In the genomic region with DNA sequence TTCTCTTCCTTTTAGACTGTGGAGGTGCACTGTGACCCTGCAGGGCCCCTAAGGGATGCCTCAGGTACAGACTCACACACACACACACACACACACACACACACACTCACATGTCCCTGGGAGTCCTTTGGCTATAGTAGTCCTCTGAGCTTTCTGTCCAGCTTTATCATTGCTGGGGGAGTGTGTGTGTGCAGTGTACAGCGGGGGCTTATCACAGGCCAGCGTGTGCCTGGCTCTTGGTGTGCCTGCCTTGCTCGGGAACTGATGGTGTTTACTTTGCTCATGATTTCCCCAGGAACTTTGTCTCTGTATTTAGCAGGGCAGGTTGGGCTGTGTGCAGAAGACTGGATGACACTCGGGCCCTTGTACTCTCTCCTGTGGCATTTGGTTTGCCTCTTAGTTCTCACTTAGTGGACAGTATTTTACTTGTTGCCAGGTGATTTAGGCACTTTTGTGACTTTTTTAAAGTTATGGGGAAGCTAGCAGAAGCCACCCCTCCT, we compare ENCODE assay signal across 11 mouse cellular contexts. TPM values are rescaled to one million over a fixed set of nuclear protein-coding genes. Genes with fewer than 3 reads are reported as not detected.
DNase-seq lines count a peak whose midpoint lies in the region; ATAC-seq and TF ChIP-seq lines count a peak whose summit lies in the region.
"Had no signal": no experiment of that assay in that cellular context is flagged by ENCODE, and none has a peak within 500 bp of the region (broad histone marks: within the 10 kb centered on the region; RNA-seq: fewer than 3 reads in every experiment).

No protein-coding gene starts in this region.

- no peaks in the 10 kb centered on the region for H3K27me3 ChIP-seq in heart, embryonic 16.5 days (ENCODE audit: control insufficient read depth, insufficient read depth, low read length)
- no peaks in the 10 kb centered on the region for H3K27me3 ChIP-seq in liver, embryonic 11.5 days (replicated peaks; ENCODE audit: control insufficient read depth, insufficient read depth, low read length)
- no peaks in the 10 kb centered on the region for H3K27me3 ChIP-seq in small intestine, adult 2 months (ENCODE audit: control insufficient read depth, insufficient read depth, low read length)
- H3K27me3 ChIP-seq: hindbrain, embryonic 15.5 days had no signal

- no peak overlapping the region for H3K4me2 ChIP-seq in heart, embryonic 16.5 days (ENCODE audit: low read depth, low read length)
- H3K4me2 ChIP-seq in liver, embryonic 11.5 days, result no peak overlapping the region
- H3K4me2 ChIP-seq: hindbrain, embryonic 15.5 days had no signal

- TF ChIP-seq CTCF in bone marrow macrophage, adult 2 months (IDR thresholded peaks at IDR 0.05; ENCODE audit: low read depth, low read length), result no peak
- TF ChIP-seq CTCF in small intestine, adult 2 months (IDR thresholded peaks at IDR 0.05; ENCODE audit: extremely low read depth, insufficient read length, insufficient replicate concordance, low read depth, low read length), result no peak

- no peak overlapping the region; the same call in 1 of the 2 replicates for H3K9ac ChIP-seq in heart, embryonic 16.5 days (ENCODE audit: low read length)
- H3K9ac ChIP-seq in liver, embryonic 11.5 days (ENCODE audit: low read depth, low read length), result no peak overlapping the region
- H3K9ac ChIP-seq: hindbrain, embryonic 15.5 days had no signal

- no peak for DNase-seq in heart, postnatal 36 days
- DNase-seq in liver, embryonic 11.5 days (ENCODE audit: low spot score), result no peak
- DNase-seq in urinary bladder, adult 2 months (ENCODE audit: low spot score), result no peak
- no peak for DNase-seq in thymus, postnatal 25 days
- DNase-seq: cerebellum, adult 9-11 months; gastrocnemius, postnatal 25 days; lung, adult 2 months had no signal

- WGBS in heart, embryonic 16.5 days, result 19% methylated on average over 4 of the region's 4 CpGs
- 37% methylated on average over 4 of the region's 4 CpGs for WGBS in liver, embryonic 11.5 days
- 40% methylated on average over 4 of the region's 4 CpGs for WGBS in small intestine, adult 2 months

- peaks cover 52% of the 10 kb centered on the region for H3K4me1 ChIP-seq in heart, embryonic 16.5 days (ENCODE audit: control insufficient read depth, insufficient read depth, low read length)
- peaks cover 72% of the 10 kb centered on the region for H3K4me1 ChIP-seq in bone marrow macrophage, adult 2 months (ENCODE audit: control insufficient read depth, insufficient read depth, low read length)
- peaks cover 29% of the 10 kb centered on the region for H3K4me1 ChIP-seq in liver, embryonic 11.5 days (replicated peaks; ENCODE audit: control insufficient read depth, insufficient read depth, low read length)
- peaks cover 27% of the 10 kb centered on the region for H3K4me1 ChIP-seq in small intestine, adult 2 months (ENCODE audit: control insufficient read depth, insufficient read depth, insufficient read length, low read length)

- peak overlapping the region; percentile 59; the same call in 1 of the 2 replicates for H3K27ac ChIP-seq in heart, embryonic 16.5 days (ENCODE audit: low read length)
- H3K27ac ChIP-seq in bone marrow macrophage, adult 2 months (ENCODE audit: insufficient read depth, low read depth, low read length), result peak overlapping the region; percentile 92
- peak overlapping the region; percentile 15; the same call in 1 of the 2 replicates for H3K27ac ChIP-seq in liver, embryonic 11.5 days (ENCODE audit: low read depth, low read length)
- peak overlapping the region; percentile 61 for H3K27ac ChIP-seq in small intestine, adult 2 months (ENCODE audit: insufficient read depth, low read depth, low read length)
- H3K27ac ChIP-seq: hindbrain, embryonic 15.5 days had no signal

- no peaks in the 10 kb centered on the region for H3K36me3 ChIP-seq in heart, embryonic 16.5 days (ENCODE audit: control insufficient read depth, insufficient read depth)
- H3K36me3 ChIP-seq in liver, embryonic 11.5 days (ENCODE audit: control insufficient read depth, insufficient read depth, low read length), result peaks cover 7% of the 10 kb centered on the region; the same call in 1 of the 2 replicates
- peaks cover 8% of the 10 kb centered on the region for H3K36me3 ChIP-seq in small intestine, adult 2 months (ENCODE audit: control insufficient read depth, insufficient read depth, low read length)
- H3K36me3 ChIP-seq: hindbrain, embryonic 15.5 days had no signal

- no peak; the same call in 1 of the 2 replicates for ATAC-seq in heart, embryonic 16.5 days (replicated peaks; ENCODE audit: extremely low read depth, insufficient read depth, low FRiP score)
- peak; percentile 58 for ATAC-seq in liver, embryonic 11.5 days (replicated peaks; ENCODE audit: low FRiP score)

- H3K4me3 ChIP-seq in heart, embryonic 16.5 days (ENCODE audit: low read length), result no peak overlapping the region
- H3K4me3 ChIP-seq in bone marrow macrophage, adult 2 months (ENCODE audit: insufficient read depth, low read length), result no peak overlapping the region
- no peak overlapping the region for H3K4me3 ChIP-seq in liver, embryonic 11.5 days (ENCODE audit: low read depth, low read length)
- no peak overlapping the region for H3K4me3 ChIP-seq in small intestine, adult 2 months (ENCODE audit: low read depth, low read length)
- H3K4me3 ChIP-seq: hindbrain, embryonic 15.5 days had no signal

- no peak for TF ChIP-seq POLR2A in bone marrow macrophage, adult 2 months (IDR thresholded peaks at IDR 0.05; ENCODE audit: borderline replicate concordance, low read depth, low read length)
- no peak for TF ChIP-seq POLR2A in small intestine, adult 2 months (IDR thresholded peaks at IDR 0.05; ENCODE audit: low read depth, low read length)

- intact Hi-C loops in heart, postnatal 36 days (cut with DNase I), result loop anchor here (2.0 to 5.0 kb wide), 2 partner anchors 17 to 147 kb away; no protein-coding TSS in a partner anchor

- H3K9me3 ChIP-seq in heart, embryonic 16.5 days (replicated peaks; ENCODE audit: control insufficient read depth, low read length), result no peaks in the 10 kb centered on the region
- H3K9me3 ChIP-seq in liver, embryonic 11.5 days (ENCODE audit: control insufficient read depth, low read length), result no peaks in the 10 kb centered on the region
- H3K9me3 ChIP-seq: hindbrain, embryonic 15.5 days had no signal

RNA-seq across cellular contexts. Expression of a gene that starts 41.1 kb away (rescaled TPM):
- polyA plus RNA-seq in heart, embryonic 16.5 days (2015; fragmentation: Nextera tagmentation; extraction: Ambion mirVana), result 382 and 385 TPM in 2 replicates
- total RNA-seq in heart, postnatal 36 days (2021), result 100 to 1,000 TPM; 393 to 443 TPM
- 483 and 496 TPM in 2 replicates for polyA plus RNA-seq in bone marrow macrophage, adult 2 months (2012; ENCODE audit: insufficient read depth, insufficient read length, missing spikeins)
- polyA plus RNA-seq in liver, embryonic 11.5 days (2014; fragmentation: Nextera tagmentation; extraction: Ambion mirVana), result 250 and 257 TPM in 2 replicates
- 159 and 390 TPM in 2 replicates for polyA plus RNA-seq in small intestine, adult 2 months (2012; rRNA removed)
- polyA plus RNA-seq in urinary bladder, adult 2 months (2012; rRNA removed), result 297 and 375 TPM in 2 replicates

Comparison
In these comparisons a context has a peak if more than half of its experiments do, and no peak if none do; other contexts are left out.
1. H3K27ac ChIP-seq: peak in every context shown above with its lines; median percentile 92 in bone marrow macrophage, adult 2 months; 61 in small intestine, adult 2 months; 59 in heart, embryonic 16.5 days; 15 in liver, embryonic 11.5 days.